Mouse (Mus musculus) stomach, embryonic 14.5 days (tissue): Measurements from ENCODE around the gene Kazn. TPM values are rescaled to one million over a fixed set of nuclear protein-coding genes. Genes with fewer than 3 reads are reported as not detected.

ENCODE experiments used
- ATAC-seq: fragments of 200-750 bp; cut with Nextera tagmentation; 2 replicates; pipeline ENCODE4 v1.8.0; 2017; ENCODE audit warnings: low read depth, moderate TSS enrichment; ENCODE audit not compliant: insufficient number of reproducible peaks, insufficient read depth, low FRiP score
- H3K27ac ChIP-seq: fragments of 300-500 bp; sonication (generic); 2 replicates; pipeline ENCODE4 v1.5.1; 2014; ENCODE audit warnings: mild to moderate bottlenecking, low read length, moderate library complexity, mixed read lengths
- H3K27me3 ChIP-seq: fragments of 300-500 bp; sonication (generic); 2 replicates; pipeline ENCODE4 v1.6.1; 2014; ENCODE audit warnings: low read length, control low read depth, mixed read lengths; ENCODE audit not compliant: control insufficient read depth, insufficient read depth
- H3K36me3 ChIP-seq: fragments of 300-500 bp; sonication (generic); 2 replicates; pipeline ENCODE4 v1.6.1; 2014; ENCODE audit warnings: mild to moderate bottlenecking, control low read depth, low read length, moderate library complexity, mixed read lengths; ENCODE audit not compliant: control insufficient read depth, insufficient read depth
- H3K4me1 ChIP-seq: fragments of 300-500 bp; sonication (generic); 2 replicates; pipeline ENCODE4 v1.6.1; 2014; ENCODE audit warnings: low read length, control low read depth, mixed read lengths; ENCODE audit not compliant: control insufficient read depth, insufficient read depth
- H3K4me2 ChIP-seq: fragments of 300-500 bp; sonication (generic); replicated peaks from 2 replicates; pipeline ENCODE4 v1.6.1; 2014; ENCODE audit warnings: low read depth, low read length, control low read depth
- H3K4me3 ChIP-seq: fragments of 300-500 bp; sonication (generic); 2 replicates; pipeline ENCODE4 v1.5.1; 2014; ENCODE audit warnings: low read depth, low read length, control low read depth
- H3K9ac ChIP-seq: fragments of 300-500 bp; sonication (generic); replicated peaks from 2 replicates; pipeline ENCODE4 v1.6.1; 2014; ENCODE audit warnings: low read depth, mild to moderate bottlenecking, control low read depth, low read length, moderate library complexity, mixed read lengths
- H3K9me3 ChIP-seq: fragments of 300-500 bp; sonication (generic); 2 replicates; pipeline ENCODE4 v1.6.1; 2016; ENCODE audit warnings: low read depth, low read length, control low read depth; ENCODE audit not compliant: control insufficient read depth
- WGBS: fragments of 180-500 bp; shearing (Covaris S2); extraction: QIAGEN DNeasy Blood & Tissue Kit; methylation state at CpG from one replicate; pipeline ENCODE4 v1.1.7; 2014; 5-methylcytosine and 5-hydroxymethylcytosine counted together
- polyA plus RNA-seq: library from polyadenylated mRNA; unstranded; fragments of >200 nt; fragmentation: Nextera tagmentation; extraction: Ambion mirVana; gene quantifications from 2 replicates; pipeline ENCODE4 v1.2.1, GENCODE M21; 2014

Kazn gene
- polyA plus RNA-seq, 1 experiment from 2014 or later, result 12.5 TPM

GRCm38 (mm10) chr4:142135515-142135914 is 103.7 kb downstream of the Kazn start:
- no peak overlapping the region for H3K4me2 ChIP-seq
- no peaks in the 10 kb centered on the region for H3K9me3 ChIP-seq
- H3K4me1 ChIP-seq, result no peaks in the 10 kb centered on the region
- no peak overlapping the region for H3K4me3 ChIP-seq
- no peak overlapping the region for H3K9ac ChIP-seq
- no peak for ATAC-seq
- H3K36me3 ChIP-seq, result no peaks in the 10 kb centered on the region
- 89% methylated on average over 2 of the region's 2 CpGs for WGBS
- no peaks in the 10 kb centered on the region for H3K27me3 ChIP-seq
- no peak overlapping the region for H3K27ac ChIP-seq

- ATAC-seq, result no peak
- no peak overlapping the region for H3K4me3 ChIP-seq
- H3K4me2 ChIP-seq, result no peak overlapping the region
- no peak overlapping the region for H3K9ac ChIP-seq
- H3K27ac ChIP-seq, result no peak overlapping the region
- H3K36me3 ChIP-seq, result no peaks in the 10 kb centered on the region
- H3K27me3 ChIP-seq, result no peaks in the 10 kb centered on the region
- 63% methylated on average over 5 of the region's 5 CpGs for WGBS
- no peaks in the 10 kb centered on the region for H3K9me3 ChIP-seq
- H3K4me1 ChIP-seq, result no peaks in the 10 kb centered on the region
Measured at GRCm38 (mm10) chr4:142130162-142130561, 109.0 kb downstream of the Kazn start.

DNA sequence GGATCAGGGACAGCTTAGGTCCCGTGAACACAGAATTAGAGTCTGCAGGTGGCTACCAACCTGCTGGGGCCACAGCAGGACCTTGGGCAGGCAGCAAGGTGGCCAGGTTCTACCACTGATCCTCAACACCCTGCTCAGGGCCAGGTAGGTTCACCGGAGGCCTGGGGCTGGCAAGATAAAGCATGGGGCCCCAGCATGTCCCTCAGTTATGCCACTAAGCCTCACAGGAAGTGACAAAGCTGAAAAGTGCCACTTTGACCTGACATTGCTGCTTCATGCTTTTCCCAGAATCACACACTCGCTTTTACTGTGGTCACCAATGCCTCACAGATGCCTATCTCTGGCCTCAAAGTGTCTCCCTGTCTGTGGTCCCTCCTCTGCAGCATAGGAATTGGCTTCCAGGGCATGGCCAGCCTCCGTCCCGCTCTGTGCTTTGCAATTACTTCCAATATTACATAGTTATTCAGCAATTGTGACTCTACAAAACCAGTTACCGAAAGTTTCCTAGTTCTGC is 111.9 kb downstream of the Kazn start:
- Histone ChIP-seq H3K27me3 (no peaks in the 10 kb centered on the region), H3K27ac (no peak overlapping the region), H3K9ac (no peak overlapping the region), H3K4me3 (no peak overlapping the region), H3K4me2 (no peak overlapping the region), H3K4me1 (no peaks in the 10 kb centered on the region), H3K36me3 (no peaks in the 10 kb centered on the region), H3K9me3 (no peaks in the 10 kb centered on the region)
- WGBS, result 82% methylated on average over 6 of the region's 6 CpGs
- ATAC-seq, result no peak

GRCm38 (mm10) chr4:142126641-142127274 is 112.4 kb downstream of the Kazn start:
- no peak for ATAC-seq
- H3K4me1 ChIP-seq, result no peaks in the 10 kb centered on the region
- no peaks in the 10 kb centered on the region for H3K27me3 ChIP-seq
- H3K36me3 ChIP-seq, result no peaks in the 10 kb centered on the region
- WGBS, result 71% methylated on average over 10 of the region's 10 CpGs
- H3K4me2 ChIP-seq, result no peak overlapping the region
- H3K9me3 ChIP-seq, result no peaks in the 10 kb centered on the region
- H3K4me3 ChIP-seq, result no peak overlapping the region
- no peak overlapping the region for H3K27ac ChIP-seq
- H3K9ac ChIP-seq, result no peak overlapping the region

DNA sequence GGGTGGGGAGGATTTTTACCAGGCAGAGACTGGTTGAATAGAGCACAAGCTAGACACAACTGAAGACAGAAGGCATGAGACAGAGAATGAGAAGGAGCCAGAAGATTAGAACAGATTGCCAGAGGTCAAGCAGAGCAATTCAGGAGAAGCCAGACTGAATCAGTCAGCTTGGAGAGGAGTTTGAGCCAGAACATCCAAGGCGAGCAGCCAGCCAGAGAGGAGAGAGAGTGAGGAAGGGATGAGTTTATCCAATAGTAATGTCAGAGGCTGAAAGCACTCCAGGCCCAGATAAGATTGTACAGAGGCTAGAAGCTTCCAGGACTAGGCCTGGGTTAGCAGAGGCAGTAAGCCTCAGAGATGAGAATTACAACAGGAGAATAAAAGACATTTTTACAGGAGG is 118.0 kb downstream of the Kazn start:
- no peaks in the 10 kb centered on the region for H3K9me3 ChIP-seq
- no peak overlapping the region for H3K27ac ChIP-seq
- H3K9ac ChIP-seq, result no peak overlapping the region
- H3K4me1 ChIP-seq, result 0 out of 2 replicates have a peak, but pooled peaks cover 3% of the 10 kb centered on the region
- no peaks in the 10 kb centered on the region for H3K27me3 ChIP-seq
- WGBS, result 29% methylated on average over 1 of the region's 1 CpGs
- H3K36me3 ChIP-seq, result no peaks in the 10 kb centered on the region
- no peak for ATAC-seq
- H3K4me3 ChIP-seq, result no peak overlapping the region
- H3K4me2 ChIP-seq, result no peak overlapping the region

DNA sequence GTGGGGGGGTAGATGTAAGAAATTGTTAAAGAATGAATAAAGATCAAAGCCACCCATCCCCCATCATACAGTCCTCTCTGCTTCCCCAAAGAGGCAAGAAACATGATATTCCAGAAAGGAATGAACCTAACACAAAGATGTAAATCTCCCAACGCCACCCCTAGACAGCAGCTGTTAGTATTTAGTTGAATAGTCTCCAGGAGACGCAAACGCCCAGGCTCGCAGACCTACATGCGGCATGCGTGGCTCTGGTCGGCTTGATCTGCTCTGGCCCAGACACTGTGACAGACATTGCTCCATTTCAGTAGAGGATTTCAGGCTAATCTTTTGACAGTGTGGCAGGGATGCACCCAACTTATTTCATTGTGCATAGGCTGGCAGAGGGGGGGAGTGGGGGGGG is 120.7 kb downstream of the Kazn start:
- Histone ChIP-seq H3K9ac (no peak overlapping the region), H3K27ac (no peak overlapping the region), H3K9me3 (no peaks in the 10 kb centered on the region), H3K4me2 (no peak overlapping the region), H3K4me1 (0 out of 2 replicates have a peak, but pooled peaks cover 3% of the 10 kb centered on the region), H3K36me3 (no peaks in the 10 kb centered on the region), H3K4me3 (no peak overlapping the region), H3K27me3 (no peaks in the 10 kb centered on the region)
- ATAC-seq, result no peak
- WGBS, result 32% methylated on average over 7 of the region's 7 CpGs

- ATAC-seq, result no peak
- Histone ChIP-seq H3K27ac (no peak overlapping the region), H3K4me1 (0 out of 2 replicates have a peak, but pooled peaks cover 3% of the 10 kb centered on the region), H3K9ac (no peak overlapping the region), H3K4me2 (no peak overlapping the region), H3K27me3 (no peaks in the 10 kb centered on the region), H3K4me3 (no peak overlapping the region), H3K36me3 (no peaks in the 10 kb centered on the region), H3K9me3 (no peaks in the 10 kb centered on the region)
- WGBS, result 87% methylated on average over 12 of the region's 12 CpGs
Measured at GRCm38 (mm10) chr4:142117993-142118392, 121.2 kb downstream of the Kazn start.

DNA sequence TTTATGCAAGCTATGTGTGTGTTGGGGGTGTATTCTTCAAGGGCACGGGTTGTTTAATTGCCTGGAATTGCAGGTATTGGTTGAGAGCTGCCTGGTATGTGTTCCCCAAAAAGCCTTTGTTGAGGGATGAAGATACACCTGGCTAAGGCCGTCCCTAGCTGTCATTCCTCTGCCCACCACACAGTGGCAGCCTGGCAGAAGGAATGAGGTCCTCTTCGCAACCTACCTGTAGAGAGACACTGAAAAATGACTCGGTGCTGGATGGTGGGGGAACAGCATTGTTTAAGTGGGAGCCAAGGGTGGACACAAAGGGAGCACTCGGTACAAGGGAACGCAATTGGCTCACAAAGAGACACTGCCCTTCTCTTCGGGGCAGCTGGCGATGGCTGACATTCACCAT is 125.9 kb downstream of the Kazn start:
- Histone ChIP-seq H3K27me3 (no peaks in the 10 kb centered on the region), H3K4me1 (no peaks in the 10 kb centered on the region), H3K4me2 (no peak overlapping the region), H3K36me3 (no peaks in the 10 kb centered on the region), H3K9ac (no peak overlapping the region), H3K27ac (no peak overlapping the region), H3K9me3 (no peaks in the 10 kb centered on the region), H3K4me3 (no peak overlapping the region)
- ATAC-seq, result no peak
- 30% methylated on average over 8 of the region's 8 CpGs for WGBS
